Mouse (Mus musculus): ENCODE measurements around the gene Tecpr2. TPM values are rescaled to one million over a fixed set of nuclear protein-coding genes. Genes with fewer than 3 reads are reported as not detected.

Tecpr2 gene
- polyA plus RNA-seq, 1 experiment: 20.2 TPM

- DNase-seq: peak; percentile 63 to 67
- 0 out of 2 replicates have a peak overlapping the region, but pooled peaks have one; percentile 1 for H3K27ac ChIP-seq (ENCODE audit: insufficient read depth, low read length)
- WGBS: 14% methylated on average over 23 of the region's 23 CpGs
These were observed 102.5 kb downstream of the Tecpr2 start for GRCm38 (mm10) chr12:110991361-110992127.

GRCm38 (mm10) chr12:110992128-110992553 is 103.1 kb downstream of the Tecpr2 start:
- Histone ChIP-seq H3K4me3 (replicated peaks; ENCODE audit: insufficient read depth, low read depth, low read length) (peak overlapping the region; percentile 75), H3K27ac (ENCODE audit: insufficient read depth, low read length) (peak overlapping the region; percentile 56), H3K4me1 (ENCODE audit: control insufficient read depth, insufficient read depth, low read length) (peaks cover 4% of the 10 kb centered on the region; the same call in 1 of the 2 replicates), H3K27me3 (ENCODE audit: control insufficient read depth, insufficient read depth, low read length) (no peaks in the 10 kb centered on the region)
- peak; percentile 88 to 98 for DNase-seq
- under 1% methylated on average over 24 of the region's 24 CpGs for WGBS
- TF ChIP-seq POLR2A (IDR thresholded peaks at IDR 0.05; ENCODE audit: borderline replicate concordance, insufficient read depth, low read length): peak; percentile 20; the same call in 1 of the 2 replicates
- peak; percentile 85 for TF ChIP-seq CTCF (IDR thresholded peaks at IDR 0.05; ENCODE audit: borderline replicate concordance, insufficient read depth, low read depth, low read length)

More at GRCm38 (mm10) chr12:110991361-110992127, 102.5 kb downstream of the Tecpr2 start:
- peaks cover 9% of the 10 kb centered on the region; the same call in 1 of the 2 replicates for H3K4me1 ChIP-seq (ENCODE audit: control insufficient read depth, insufficient read depth, low read length)
- peak overlapping the region; percentile 75 for H3K4me3 ChIP-seq (replicated peaks; ENCODE audit: insufficient read depth, low read depth, low read length)
- H3K27me3 ChIP-seq (ENCODE audit: control insufficient read depth, insufficient read depth, low read length): no peaks in the 10 kb centered on the region
- TF ChIP-seq POLR2A (IDR thresholded peaks at IDR 0.05; ENCODE audit: borderline replicate concordance, insufficient read depth, low read length): no peak
- peak; percentile 53; the same call in 1 of the 2 replicates for TF ChIP-seq CTCF (IDR thresholded peaks at IDR 0.05; ENCODE audit: borderline replicate concordance, insufficient read depth, low read depth, low read length)

DNA sequence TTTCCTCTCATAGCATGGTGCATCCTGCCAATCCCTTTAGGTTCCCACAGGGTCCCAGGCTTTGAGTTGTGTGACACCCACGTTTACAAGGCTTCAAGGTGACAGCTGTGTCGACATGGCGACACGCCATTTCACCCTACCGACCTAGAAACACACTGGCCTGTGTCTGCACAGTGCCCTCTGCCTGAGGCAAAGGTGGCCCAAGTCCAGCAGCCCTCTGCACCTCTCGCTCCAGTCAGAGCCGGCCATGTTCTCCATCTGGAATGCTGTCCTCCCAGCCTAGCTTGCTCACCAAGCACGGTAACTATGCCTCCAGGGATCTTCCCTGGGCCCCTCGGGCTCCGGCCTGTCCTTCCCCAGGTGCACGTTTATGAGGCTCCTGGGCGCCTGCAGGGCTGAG is 103.7 kb downstream of the Tecpr2 start:
- TF ChIP-seq CTCF (IDR thresholded peaks at IDR 0.05; ENCODE audit: borderline replicate concordance, insufficient read depth, low read depth, low read length): no peak
- H3K27ac ChIP-seq (ENCODE audit: insufficient read depth, low read length): no peak overlapping the region
- no peak overlapping the region for H3K4me3 ChIP-seq (replicated peaks; ENCODE audit: insufficient read depth, low read depth, low read length)
- peak; percentile 44 to 46 for DNase-seq
- no peaks in the 10 kb centered on the region for H3K27me3 ChIP-seq (ENCODE audit: control insufficient read depth, insufficient read depth, low read length)
- WGBS: 62% methylated on average over 12 of the region's 12 CpGs
- H3K4me1 ChIP-seq (ENCODE audit: control insufficient read depth, insufficient read depth, low read length): no peaks in the 10 kb centered on the region

DNA sequence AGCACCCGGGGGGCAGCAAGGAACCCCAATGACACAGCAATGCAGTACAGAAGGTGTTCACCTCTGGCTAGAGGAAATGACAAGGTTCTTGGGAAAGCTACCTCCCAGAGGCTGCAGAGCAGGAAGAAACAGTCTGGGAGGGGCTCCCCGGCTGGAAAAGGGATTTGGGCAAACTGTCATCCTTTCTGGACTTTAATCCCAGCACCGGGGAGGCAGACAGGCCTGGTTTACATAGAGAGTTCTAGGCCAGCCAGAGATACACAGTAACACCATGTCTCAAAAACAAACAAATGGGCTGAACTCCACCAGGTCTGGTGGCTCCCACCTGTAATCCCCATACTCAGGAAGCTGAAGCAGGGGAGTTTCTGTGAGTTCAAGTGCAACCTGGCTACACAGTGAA is 104.2 kb downstream of the Tecpr2 start:
- Histone ChIP-seq H3K4me1 (ENCODE audit: control insufficient read depth, insufficient read depth, low read length) (no peaks in the 10 kb centered on the region), H3K27me3 (ENCODE audit: control insufficient read depth, insufficient read depth, low read length) (no peaks in the 10 kb centered on the region), H3K4me3 (replicated peaks; ENCODE audit: insufficient read depth, low read depth, low read length) (no peak overlapping the region), H3K27ac (ENCODE audit: insufficient read depth, low read length) (no peak overlapping the region)
- WGBS: 95% methylated on average over 3 of the region's 3 CpGs
- no peak for TF ChIP-seq CTCF (IDR thresholded peaks at IDR 0.05; ENCODE audit: borderline replicate concordance, insufficient read depth, low read depth, low read length)
- no peak for TF ChIP-seq POLR2A (IDR thresholded peaks at IDR 0.05; ENCODE audit: borderline replicate concordance, insufficient read depth, low read length)
- no peak for DNase-seq

- Histone ChIP-seq H3K27ac (ENCODE audit: insufficient read depth, low read length) (no peak overlapping the region), H3K4me1 (ENCODE audit: control insufficient read depth, insufficient read depth, low read length) (no peaks in the 10 kb centered on the region), H3K27me3 (ENCODE audit: control insufficient read depth, insufficient read depth, low read length) (no peaks in the 10 kb centered on the region), H3K4me3 (replicated peaks; ENCODE audit: insufficient read depth, low read depth, low read length) (no peak overlapping the region)
- WGBS: 49% methylated on average over 12 of the region's 12 CpGs
- no peak for DNase-seq
- TF ChIP-seq CTCF (IDR thresholded peaks at IDR 0.05; ENCODE audit: borderline replicate concordance, insufficient read depth, low read depth, low read length) (no peak), POLR2A (IDR thresholded peaks at IDR 0.05; ENCODE audit: borderline replicate concordance, insufficient read depth, low read length) (no peak)
These were observed 105.6 kb downstream of the Tecpr2 start for GRCm38 (mm10) chr12:110994666-110995065.

GRCm38 (mm10) chr12:110998092-110998491 is 109.0 kb downstream of the Tecpr2 start:
- no peak overlapping the region for H3K4me3 ChIP-seq (replicated peaks; ENCODE audit: insufficient read depth, low read depth, low read length)
- H3K27ac ChIP-seq (ENCODE audit: insufficient read depth, low read length): no peak overlapping the region
- no peaks in the 10 kb centered on the region for H3K27me3 ChIP-seq (ENCODE audit: control insufficient read depth, insufficient read depth, low read length)
- no peak for DNase-seq
- no peaks in the 10 kb centered on the region for H3K4me1 ChIP-seq (ENCODE audit: control insufficient read depth, insufficient read depth, low read length)
- WGBS: 97% methylated on average over 11 of the region's 11 CpGs
- no peak for TF ChIP-seq CTCF (IDR thresholded peaks at IDR 0.05; ENCODE audit: borderline replicate concordance, insufficient read depth, low read depth, low read length)
- no peak for TF ChIP-seq POLR2A (IDR thresholded peaks at IDR 0.05; ENCODE audit: borderline replicate concordance, insufficient read depth, low read length)

DNA sequence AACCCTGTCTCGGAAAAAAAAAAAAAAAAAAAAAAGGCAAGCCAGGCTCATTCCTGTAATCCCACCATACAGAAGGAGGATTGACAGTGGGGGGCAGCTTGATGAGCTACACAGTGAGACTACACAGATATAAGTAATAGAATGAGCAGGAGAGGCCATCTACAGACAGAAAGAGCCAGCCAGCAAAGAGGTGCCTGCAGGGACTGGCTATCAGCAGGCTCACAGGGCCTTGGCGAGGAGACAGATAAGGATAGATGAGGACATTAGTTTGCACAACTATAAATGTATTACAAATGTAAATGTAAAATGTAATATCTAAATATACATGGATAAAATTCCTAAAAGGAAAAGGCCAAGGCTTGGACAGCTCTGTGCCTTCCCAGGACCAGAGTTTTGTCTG is 110.8 kb downstream of the Tecpr2 start:
- H3K27ac ChIP-seq (ENCODE audit: insufficient read depth, low read length): no peak overlapping the region
- no peak for DNase-seq

GRCm38 (mm10) chr12:111000956-111001355 is 111.9 kb downstream of the Tecpr2 start:
- Histone ChIP-seq H3K27me3 (ENCODE audit: control insufficient read depth, insufficient read depth, low read length) (no peaks in the 10 kb centered on the region), H3K4me1 (ENCODE audit: control insufficient read depth, insufficient read depth, low read length) (no peaks in the 10 kb centered on the region), H3K27ac (ENCODE audit: insufficient read depth, low read length) (no peak overlapping the region), H3K4me3 (replicated peaks; ENCODE audit: insufficient read depth, low read depth, low read length) (no peak overlapping the region)
- 92% methylated on average over 7 of the region's 7 CpGs for WGBS
- DNase-seq: no peak
- TF ChIP-seq POLR2A (IDR thresholded peaks at IDR 0.05; ENCODE audit: borderline replicate concordance, insufficient read depth, low read length) (no peak), CTCF (IDR thresholded peaks at IDR 0.05; ENCODE audit: borderline replicate concordance, insufficient read depth, low read depth, low read length) (no peak)

More for the DNA sequence above, 110.8 kb downstream of the Tecpr2 start:
- Histone ChIP-seq H3K4me3 (replicated peaks; ENCODE audit: insufficient read depth, low read depth, low read length) (no peak overlapping the region), H3K4me1 (ENCODE audit: control insufficient read depth, insufficient read depth, low read length) (no peaks in the 10 kb centered on the region), H3K27me3 (ENCODE audit: control insufficient read depth, insufficient read depth, low read length) (no peaks in the 10 kb centered on the region)
- WGBS: 89% methylated on average over 2 of the region's 2 CpGs
- no peak for TF ChIP-seq POLR2A (IDR thresholded peaks at IDR 0.05; ENCODE audit: borderline replicate concordance, insufficient read depth, low read length)
- TF ChIP-seq CTCF (IDR thresholded peaks at IDR 0.05; ENCODE audit: borderline replicate concordance, insufficient read depth, low read depth, low read length): no peak
